ENCODE assay signal across 9 mouse cellular contexts in genomic region chr2:27071137-27071536, GRCm38 (mm10). TPM values are rescaled to one million over a fixed set of nuclear protein-coding genes. Genes with fewer than 3 reads are reported as not detected.
A peak's percentile ranks its signal among the peaks of the same experiment; 100 is the strongest.
DNase-seq lines count a peak whose midpoint lies in the region; ATAC-seq and TF ChIP-seq lines count a peak whose summit lies in the region.
"Had no signal": no experiment of that assay in that cellular context is flagged by ENCODE, and none has a peak within 500 bp of the region (broad histone marks: within the 10 kb centered on the region; RNA-seq: fewer than 3 reads in every experiment).

No protein-coding gene starts in this region.

- TF ChIP-seq POLR2A in brain, embryonic 14.5 days (IDR thresholded peaks at IDR 0.05; ENCODE audit: borderline replicate concordance, extremely low read depth, insufficient read depth, insufficient read length, poor library complexity, severe bottlenecking) = no peak

- no peaks in the 10 kb centered on the region for H3K27me3 ChIP-seq in midbrain, postnatal 0 days (ENCODE audit: insufficient read depth, low read length)
- no peaks in the 10 kb centered on the region for H3K27me3 ChIP-seq in midbrain, embryonic 15.5 days (replicated peaks)
- no peaks in the 10 kb centered on the region for H3K27me3 ChIP-seq in heart, embryonic 15.5 days
- no peaks in the 10 kb centered on the region for H3K27me3 ChIP-seq in lung, embryonic 16.5 days (ENCODE audit: control insufficient read depth, insufficient read depth, low read depth, low read length)
- H3K27me3 ChIP-seq: liver, embryonic 13.5 days had no signal

- peak; percentile 91 for DNase-seq in midbrain, postnatal 0 days (ENCODE audit: low spot score)
- peak; percentile 89 for DNase-seq in brain, embryonic 14.5 days (ENCODE audit: low read depth)
- peak; percentile 81 to 91 for DNase-seq in layer of hippocampus, adult 18-20 months (ENCODE audit: low spot score in 2 of 2)
- DNase-seq in testis, postnatal 10 days (ENCODE audit: low spot score) = peak; percentile 82
- DNase-seq in urinary bladder, adult 2 months (ENCODE audit: low spot score) = no peak
- DNase-seq: liver, embryonic 13.5 days had no signal

- 43% methylated on average over 4 of the region's 4 CpGs for WGBS in midbrain, postnatal 0 days
- 53% methylated on average over 4 of the region's 4 CpGs for WGBS in midbrain, embryonic 15.5 days
- 4% methylated on average over 4 of the region's 4 CpGs for WGBS in heart, embryonic 15.5 days
- WGBS in lung, embryonic 16.5 days = 4% methylated on average over 4 of the region's 4 CpGs

- no peaks in the 10 kb centered on the region for H3K36me3 ChIP-seq in midbrain, postnatal 0 days (ENCODE audit: insufficient read depth, low read length)
- no peaks in the 10 kb centered on the region for H3K36me3 ChIP-seq in midbrain, embryonic 15.5 days (replicated peaks)
- H3K36me3 ChIP-seq in heart, embryonic 15.5 days = no peaks in the 10 kb centered on the region
- no peaks in the 10 kb centered on the region for H3K36me3 ChIP-seq in lung, embryonic 16.5 days (ENCODE audit: control insufficient read depth, insufficient read depth, low read length)
- H3K36me3 ChIP-seq: liver, embryonic 13.5 days had no signal

- no peak overlapping the region for H3K4me2 ChIP-seq in midbrain, postnatal 0 days (ENCODE audit: low read depth, low read length, poor library complexity, severe bottlenecking)
- no peak overlapping the region for H3K4me2 ChIP-seq in midbrain, embryonic 15.5 days
- no peak overlapping the region for H3K4me2 ChIP-seq in heart, embryonic 15.5 days
- no peak overlapping the region for H3K4me2 ChIP-seq in lung, embryonic 16.5 days (ENCODE audit: low read depth, low read length)
- H3K4me2 ChIP-seq: liver, embryonic 13.5 days had no signal

- no peak for ATAC-seq in midbrain, postnatal 0 days (ENCODE audit: low FRiP score)
- ATAC-seq in midbrain, embryonic 15.5 days (replicated peaks) = no peak
- ATAC-seq in heart, embryonic 15.5 days (replicated peaks; ENCODE audit: insufficient number of reproducible peaks, insufficient read depth, low FRiP score, low read depth) = peak; percentile 74
- ATAC-seq in lung, embryonic 16.5 days (ENCODE audit: low read depth) = peak; percentile 81

- H3K4me1 ChIP-seq in midbrain, postnatal 0 days (ENCODE audit: insufficient read depth, low read length) = no peaks in the 10 kb centered on the region
- peaks cover 2% of the 10 kb centered on the region; the same call in 1 of the 2 replicates for H3K4me1 ChIP-seq in midbrain, embryonic 15.5 days
- peaks cover 32% of the 10 kb centered on the region for H3K4me1 ChIP-seq in heart, embryonic 15.5 days (replicated peaks)
- H3K4me1 ChIP-seq in lung, embryonic 16.5 days (replicated peaks; ENCODE audit: control insufficient read depth, insufficient read depth, low read length) = peaks cover 14% of the 10 kb centered on the region
- H3K4me1 ChIP-seq: liver, embryonic 13.5 days had no signal

- H3K4me3 ChIP-seq in midbrain, postnatal 0 days (ENCODE audit: low read depth, low read length) = no peak overlapping the region
- H3K4me3 ChIP-seq in midbrain, embryonic 15.5 days = no peak overlapping the region
- no peak overlapping the region for H3K4me3 ChIP-seq in heart, embryonic 15.5 days
- H3K4me3 ChIP-seq in lung, embryonic 16.5 days (ENCODE audit: low read length) = no peak overlapping the region
- H3K4me3 ChIP-seq: liver, embryonic 13.5 days had no signal

- H3K9me3 ChIP-seq in midbrain, postnatal 0 days (ENCODE audit: low read length) = no peaks in the 10 kb centered on the region
- H3K9me3 ChIP-seq in midbrain, embryonic 15.5 days = no peaks in the 10 kb centered on the region
- no peaks in the 10 kb centered on the region for H3K9me3 ChIP-seq in heart, embryonic 15.5 days (replicated peaks)
- H3K9me3 ChIP-seq in lung, embryonic 16.5 days (ENCODE audit: control insufficient read depth, low read length) = no peaks in the 10 kb centered on the region
- H3K9me3 ChIP-seq: liver, embryonic 13.5 days had no signal

- no peak overlapping the region for H3K27ac ChIP-seq in midbrain, postnatal 0 days (ENCODE audit: low read depth, low read length)
- no peak overlapping the region for H3K27ac ChIP-seq in midbrain, embryonic 15.5 days
- H3K27ac ChIP-seq in heart, embryonic 15.5 days = peak overlapping the region; percentile 34; the same call in 1 of the 2 replicates
- peak overlapping the region; percentile 62 for H3K27ac ChIP-seq in lung, embryonic 16.5 days (ENCODE audit: low read length)
- H3K27ac ChIP-seq: liver, embryonic 13.5 days had no signal

- TF ChIP-seq CTCF in midbrain, postnatal 0 days (IDR thresholded peaks at IDR 0.05) = no peak
- no peak for TF ChIP-seq CTCF in brain, embryonic 14.5 days (IDR thresholded peaks at IDR 0.05; ENCODE audit: borderline replicate concordance, extremely low read depth, insufficient read depth, insufficient read length)

- no peak overlapping the region for H3K9ac ChIP-seq in midbrain, postnatal 0 days (replicated peaks; ENCODE audit: low read length, poor library complexity, severe bottlenecking)
- H3K9ac ChIP-seq in midbrain, embryonic 15.5 days = no peak overlapping the region
- H3K9ac ChIP-seq in heart, embryonic 15.5 days = no peak overlapping the region
- H3K9ac ChIP-seq in lung, embryonic 16.5 days (ENCODE audit: low read length) = no peak overlapping the region
- H3K9ac ChIP-seq: liver, embryonic 13.5 days had no signal

RNA-seq across cellular contexts. Expression of gene Mymk, which starts 0.8 kb away (rescaled TPM):
- 0.16 TPM in 1 of 2 replicates, not detected in the other for total RNA-seq in midbrain, postnatal 0 days (2014; rRNA removed)
- 0.15 TPM in 1 of 2 replicates, not detected in the other for polyA plus RNA-seq in midbrain, postnatal 0 days (2015; fragmentation: Nextera tagmentation; extraction: Ambion mirVana)
- 0.14 TPM in 2 replicates for polyA plus RNA-seq in midbrain, embryonic 15.5 days (2015; fragmentation: Nextera tagmentation; extraction: Ambion mirVana)
- 0.26 and 0.73 TPM in 2 replicates for polyA plus RNA-seq in brain, embryonic 14.5 days (2012; rRNA removed)
- polyA plus RNA-seq in heart, embryonic 15.5 days (2015; fragmentation: Nextera tagmentation; extraction: Ambion mirVana) = 0.18 and 0.42 TPM in 2 replicates
- under 1 TPM; 0.69 to 0.91 TPM for total RNA-seq in layer of hippocampus, adult 18-20 months (2021)
- 1.6 and 3.4 TPM in 2 replicates for polyA plus RNA-seq in lung, embryonic 16.5 days (2015; fragmentation: Nextera tagmentation; extraction: Ambion mirVana)
- polyA plus RNA-seq in urinary bladder, adult 2 months (2012; rRNA removed) = not detected in 2 replicates

RNA-seq across cellular contexts. Expression of gene Adamtsl2, which starts 8.0 kb away (rescaled TPM):
- 14.3 and 17.0 TPM in 2 replicates for total RNA-seq in midbrain, postnatal 0 days (2014; rRNA removed)
- 7.3 and 9.3 TPM in 2 replicates for polyA plus RNA-seq in midbrain, postnatal 0 days (2015; fragmentation: Nextera tagmentation; extraction: Ambion mirVana)
- 9.7 and 10.1 TPM in 2 replicates for polyA plus RNA-seq in midbrain, embryonic 15.5 days (2015; fragmentation: Nextera tagmentation; extraction: Ambion mirVana)
- polyA plus RNA-seq in brain, embryonic 14.5 days (2012; rRNA removed) = 12.1 and 14.3 TPM in 2 replicates
- 12.3 and 13.8 TPM in 2 replicates for polyA plus RNA-seq in heart, embryonic 15.5 days (2015; fragmentation: Nextera tagmentation; extraction: Ambion mirVana)
- total RNA-seq in layer of hippocampus, adult 18-20 months (2021) = 10 to 100 TPM; 13.2 to 13.7 TPM
- 27.9 and 28.4 TPM in 2 replicates for polyA plus RNA-seq in lung, embryonic 16.5 days (2015; fragmentation: Nextera tagmentation; extraction: Ambion mirVana)
- polyA plus RNA-seq in urinary bladder, adult 2 months (2012; rRNA removed) = 3.1 and 5.1 TPM in 2 replicates

RNA-seq across cellular contexts. Expression of gene Slc2a6, which starts 43.3 kb away (rescaled TPM):
- 23.8 and 31.8 TPM in 2 replicates for total RNA-seq in midbrain, postnatal 0 days (2014; rRNA removed)
- polyA plus RNA-seq in midbrain, postnatal 0 days (2015; fragmentation: Nextera tagmentation; extraction: Ambion mirVana) = 14.4 and 14.8 TPM in 2 replicates
- 9.0 and 9.3 TPM in 2 replicates for polyA plus RNA-seq in midbrain, embryonic 15.5 days (2015; fragmentation: Nextera tagmentation; extraction: Ambion mirVana)
- polyA plus RNA-seq in brain, embryonic 14.5 days (2012; rRNA removed) = 7.2 and 8.2 TPM in 2 replicates
- polyA plus RNA-seq in heart, embryonic 15.5 days (2015; fragmentation: Nextera tagmentation; extraction: Ambion mirVana) = 0.26 and 0.57 TPM in 2 replicates
- total RNA-seq in layer of hippocampus, adult 18-20 months (2021) = 10 to 100 TPM; 31.7 to 34.6 TPM
- 0.63 and 0.85 TPM in 2 replicates for polyA plus RNA-seq in lung, embryonic 16.5 days (2015; fragmentation: Nextera tagmentation; extraction: Ambion mirVana)
- 2.2 and 2.8 TPM in 2 replicates for polyA plus RNA-seq in urinary bladder, adult 2 months (2012; rRNA removed)

Comparison
In these comparisons a context has a peak if more than half of its experiments do, and no peak if none do; other contexts are left out.
1. ATAC-seq: peak in heart, embryonic 15.5 days (single experiment) and lung, embryonic 16.5 days (single experiment); none in midbrain, postnatal 0 days (single experiment) and midbrain, embryonic 15.5 days (single experiment).
2. H3K27ac ChIP-seq: peak in heart, embryonic 15.5 days (single experiment) and lung, embryonic 16.5 days (single experiment); none in midbrain, postnatal 0 days (single experiment) and midbrain, embryonic 15.5 days (single experiment).